Mouse (Mus musculus): ENCODE results near the gene Rasa3.

GRCm38 (mm10) chr8:13699323-13699949 is 22.0 kb upstream of the Rasa3 start:
- no peak for TF ChIP-seq CTCF (IDR thresholded peaks at IDR 0.05; ENCODE audit: low read depth, low read length)
- no peak for TF ChIP-seq POLR2A (IDR thresholded peaks at IDR 0.05; ENCODE audit: borderline replicate concordance, low read depth, low read length)
